Mouse (Mus musculus) midbrain, postnatal 0 days (tissue): Measurements from ENCODE around the gene Nlrp4f. TPM values are rescaled to one million over a fixed set of nuclear protein-coding genes. Genes with fewer than 3 reads are reported as not detected.

Source experiments
- ATAC-seq: fragments of 200-750 bp; cut with Nextera tagmentation; 2 replicates; pipeline ENCODE4 v1.8.0; 2017; ENCODE audit warnings: moderate number of reproducible peaks, mild to moderate bottlenecking, moderate TSS enrichment, moderate library complexity; ENCODE audit not compliant: low FRiP score
- DNase-seq: peaks from one replicate; pipeline ENCODE4 v3.0.0-alpha.2; 2015; ENCODE audit warnings: low spot score
- H3K27ac ChIP-seq: fragments of 300-500 bp; sonication (generic); 2 replicates; pipeline ENCODE4 v1.5.1; 2014; ENCODE audit warnings: low read depth, mild to moderate bottlenecking, low read length, mixed read lengths
- H3K27me3 ChIP-seq: fragments of 300-500 bp; sonication (generic); 2 replicates; pipeline ENCODE4 v1.6.1; 2014; ENCODE audit warnings: low read length, control low read depth, mixed read lengths; ENCODE audit not compliant: insufficient read depth
- H3K36me3 ChIP-seq: fragments of 300-500 bp; sonication (generic); 2 replicates; pipeline ENCODE4 v1.6.1; 2014; ENCODE audit warnings: low read length, control low read depth, mixed read lengths; ENCODE audit not compliant: insufficient read depth
- H3K4me1 ChIP-seq: fragments of 300-500 bp; sonication (generic); 2 replicates; pipeline ENCODE4 v1.6.1; 2014; ENCODE audit warnings: mild to moderate bottlenecking, control low read depth, antibody characterized with exemption, low read length, mixed read lengths; ENCODE audit not compliant: insufficient read depth
- H3K4me2 ChIP-seq: fragments of 300-500 bp; sonication (generic); 2 replicates; pipeline ENCODE4 v1.6.1; 2014; ENCODE audit warnings: low read depth, mild to moderate bottlenecking, low read length, mixed read lengths; ENCODE audit not compliant: poor library complexity, severe bottlenecking
- H3K4me3 ChIP-seq: fragments of 300-500 bp; sonication (generic); 2 replicates; pipeline ENCODE4 v1.5.1; 2014; ENCODE audit warnings: low read depth, mild to moderate bottlenecking, low read length, moderate library complexity
- H3K9ac ChIP-seq: fragments of 300-500 bp; sonication (generic); replicated peaks from 2 replicates; pipeline ENCODE4 v1.6.1; 2014; ENCODE audit warnings: mild to moderate bottlenecking, low read length, moderate library complexity, mixed read lengths; ENCODE audit not compliant: poor library complexity, severe bottlenecking
- H3K9me3 ChIP-seq: fragments of 300-500 bp; sonication (generic); 2 replicates; pipeline ENCODE4 v1.6.1; 2016; ENCODE audit warnings: low read length, control low read depth
- CTCF ChIP-seq: IDR thresholded peaks from 2 replicates; pipeline ENCODE4 v1.5.1; 2016; ENCODE audit warnings: antibody characterized with exemption, mild to moderate bottlenecking
- WGBS: fragments of 180-500 bp; shearing (Covaris S2); extraction: QIAGEN DNeasy Blood & Tissue Kit; methylation state at CpG from one replicate; pipeline ENCODE4 v1.1.7; 2014; 5-methylcytosine and 5-hydroxymethylcytosine counted together
- polyA plus RNA-seq: library from polyadenylated mRNA; unstranded; fragments of >200 nt; fragmentation: Nextera tagmentation; extraction: Ambion mirVana; gene quantifications from 2 replicates; pipeline ENCODE4 v1.2.1, GENCODE M21; 2015
- total RNA-seq: library from RNA; depleted of rRNA; stranded (reverse); fragments of >200 nt; gene quantifications from 2 replicates; pipeline ENCODE4 v1.2.3, GENCODE M21; 2014; rRNA removed

The Nlrp4f gene
- total RNA-seq (not detected in 2 replicates), polyA plus RNA-seq (0.11 TPM in 1 of 2 replicates, not detected in the other)

DNA sequence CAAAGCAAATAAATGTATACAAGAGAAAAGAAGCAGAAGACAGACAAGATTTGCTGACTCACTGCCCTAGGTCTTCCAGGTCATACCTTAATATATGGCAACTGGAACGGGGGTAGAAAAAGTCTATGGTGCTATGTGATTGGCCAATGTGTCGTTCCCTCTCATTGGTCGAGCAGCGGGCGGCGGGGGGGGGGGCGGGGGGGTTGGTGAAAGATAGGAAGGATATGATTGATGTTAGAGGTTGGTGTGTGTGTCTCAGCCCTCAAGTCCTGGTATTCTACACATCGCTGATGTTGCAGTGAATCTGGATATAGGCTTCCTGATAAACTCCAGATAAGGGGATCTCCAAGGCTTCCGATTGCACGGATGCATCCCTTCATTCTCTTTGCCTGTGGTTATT, at the start of gene Nlrp4f:
Gene Nlrp4f (minus strand): TSS at position 101 of the 400 bp plus-strand sequence.
- no peaks in the 10 kb centered on the region for H3K4me1 ChIP-seq
- no peak for TF ChIP-seq CTCF
- no peak within 1 kb of the TSS for H3K9ac ChIP-seq
- no peaks in the 10 kb centered on the region for H3K36me3 ChIP-seq
- no peaks in the 10 kb centered on the region for H3K9me3 ChIP-seq
- no peak within 1 kb of the TSS for H3K27ac ChIP-seq
- ATAC-seq (no peak), DNase-seq (no peak)
- H3K4me3 ChIP-seq, result no peak within 1 kb of the TSS
- WGBS, result 79% methylated on average over 10 of the region's 10 CpGs
- no peak within 1 kb of the TSS for H3K4me2 ChIP-seq
- H3K27me3 ChIP-seq, result no peaks in the 10 kb centered on the region

DNA sequence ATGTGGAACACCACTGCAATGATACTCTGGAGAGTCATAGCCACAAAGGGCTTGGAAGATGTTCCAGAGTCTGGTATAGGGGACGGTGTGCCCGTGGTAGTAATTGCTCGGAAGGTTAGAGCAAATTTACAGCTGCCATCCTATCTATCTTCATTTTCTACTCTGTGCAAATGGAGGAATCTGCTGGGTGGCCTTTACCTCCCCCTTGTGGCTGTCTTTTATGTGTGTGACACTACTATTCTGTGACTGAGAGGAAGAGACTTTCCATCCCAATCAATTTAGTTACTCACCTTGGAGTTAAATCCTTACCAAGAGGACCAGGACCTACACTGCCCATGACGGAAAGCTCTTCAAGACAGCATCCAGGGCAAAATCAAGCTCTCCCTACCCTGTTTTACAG, 37.5 kb upstream of the Nlrp4f start:
- 96% methylated on average over 4 of the region's 4 CpGs for WGBS
- TF ChIP-seq CTCF, result peak; percentile 26; the same call in 1 of the 2 replicates

GRCm38 (mm10) chr13:65242319-65242787, 36.6 kb upstream of the Nlrp4f start:
- peak overlapping the region; percentile 72 for H3K4me3 ChIP-seq
- ATAC-seq (no peak), DNase-seq (no peak)
- TF ChIP-seq CTCF, result no peak
- H3K27ac ChIP-seq, result no peak overlapping the region
- H3K4me1 ChIP-seq, result peaks cover 8% of the 10 kb centered on the region; the same call in 1 of the 2 replicates
- H3K36me3 ChIP-seq, result no peaks in the 10 kb centered on the region
- 49% methylated on average over 27 of the region's 27 CpGs for WGBS
- H3K9ac ChIP-seq, result peak overlapping the region; percentile 73; the same call in 1 of the 2 replicates
- peak overlapping the region; percentile 98 for H3K4me2 ChIP-seq
- H3K9me3 ChIP-seq, result peaks cover 5% of the 10 kb centered on the region; the same call in 1 of the 2 replicates
- no peaks in the 10 kb centered on the region for H3K27me3 ChIP-seq

More for the DNA sequence above, 37.5 kb upstream of the Nlrp4f start:
- DNase-seq (no peak), ATAC-seq (no peak)
- Histone ChIP-seq H3K4me2 (no peak overlapping the region), H3K4me3 (no peak overlapping the region), H3K9ac (no peak overlapping the region), H3K4me1 (peaks cover 8% of the 10 kb centered on the region; the same call in 1 of the 2 replicates), H3K9me3 (peaks cover 5% of the 10 kb centered on the region; the same call in 1 of the 2 replicates), H3K27me3 (no peaks in the 10 kb centered on the region), H3K36me3 (no peaks in the 10 kb centered on the region), H3K27ac (no peak overlapping the region)

DNA sequence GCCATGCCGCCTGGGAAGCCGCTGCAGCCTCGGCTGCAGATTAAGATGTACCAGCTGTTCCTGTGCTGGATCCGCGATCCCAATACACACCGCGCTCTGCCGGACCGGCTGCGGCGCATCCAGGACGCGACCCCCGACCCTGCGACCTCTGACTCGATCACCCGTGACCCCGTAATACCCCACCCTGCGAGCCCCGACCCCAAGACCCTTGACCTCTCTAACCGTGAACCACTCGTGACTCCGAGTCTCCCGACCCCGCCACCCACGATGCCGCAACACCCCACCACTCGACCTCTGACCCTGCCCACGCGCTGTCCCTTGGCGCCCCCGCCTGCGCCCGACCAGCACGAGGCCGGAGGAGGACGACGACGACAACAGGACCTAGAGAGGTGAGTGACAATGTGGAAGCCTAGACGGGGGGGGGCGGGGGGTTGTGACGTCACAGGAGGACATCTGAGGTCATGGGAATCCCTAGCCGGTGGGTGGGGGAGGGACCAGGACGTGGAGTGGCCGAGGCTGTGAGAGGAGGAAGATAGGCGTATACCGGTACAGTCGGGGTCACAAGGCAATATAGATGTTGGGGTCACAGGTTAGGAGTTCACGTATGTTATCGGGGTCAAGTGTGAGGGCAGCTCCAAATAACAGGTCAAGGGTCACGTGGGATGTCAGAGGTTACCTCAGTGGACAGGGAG, 36.0 kb upstream of the Nlrp4f start:
- Histone ChIP-seq H3K27me3 (no peaks in the 10 kb centered on the region), H3K27ac (peak overlapping the region; percentile 81), H3K9me3 (peaks cover 5% of the 10 kb centered on the region; the same call in 1 of the 2 replicates), H3K36me3 (no peaks in the 10 kb centered on the region), H3K4me2 (peak overlapping the region; percentile 98), H3K4me1 (peaks cover 8% of the 10 kb centered on the region; the same call in 1 of the 2 replicates), H3K4me3 (peak overlapping the region; percentile 72), H3K9ac (peak overlapping the region; percentile 73)
- TF ChIP-seq CTCF, result no peak
- ATAC-seq, result peak; percentile 18
- 5% methylated on average over 50 of the region's 51 CpGs for WGBS
- DNase-seq, result no peak

GRCm38 (mm10) chr13:65241099-65241626, 35.4 kb upstream of the Nlrp4f start:
- peaks cover 5% of the 10 kb centered on the region; the same call in 1 of the 2 replicates for H3K9me3 ChIP-seq
- H3K9ac ChIP-seq, result peak overlapping the region; percentile 73
- no peaks in the 10 kb centered on the region for H3K27me3 ChIP-seq
- peak overlapping the region; percentile 81 for H3K27ac ChIP-seq
- H3K4me3 ChIP-seq, result peak overlapping the region; percentile 72
- H3K36me3 ChIP-seq, result no peaks in the 10 kb centered on the region
- TF ChIP-seq CTCF, result no peak
- peak overlapping the region; percentile 98 for H3K4me2 ChIP-seq
- ATAC-seq (peak; percentile 87), DNase-seq (peak; percentile 95)
- 0% methylated on average over 45 of the region's 45 CpGs for WGBS
- H3K4me1 ChIP-seq, result peaks cover 8% of the 10 kb centered on the region; the same call in 1 of the 2 replicates
